Mouse (Mus musculus) cerebellum, adult 2 months (tissue): ENCODE results near the gene Nlgn1. TPM values are rescaled to one million over a fixed set of nuclear protein-coding genes. Genes with fewer than 3 reads are reported as not detected.

Source experiments
- DNase-seq, 2 experiments: peaks; one replicate each; pipeline ENCODE4 v3.0.0; 2021
- H3K27ac ChIP-seq: fragments of 200-500 bp; 2 replicates; pipeline ENCODE4 v1.5.1; 2012; ENCODE audit warnings: low read length, control low read depth, inconsistent platforms; ENCODE audit not compliant: insufficient read depth
- H3K27me3 ChIP-seq: fragments of 200-500 bp; 2 replicates; pipeline ENCODE4 v1.6.1; 2012; ENCODE audit warnings: inconsistent platforms, mild to moderate bottlenecking, low read length, moderate library complexity; ENCODE audit not compliant: control insufficient read depth, insufficient read depth
- H3K4me1 ChIP-seq: fragments of 200-500 bp; 2 replicates; pipeline ENCODE4 v1.6.1; 2011; ENCODE audit warnings: low read length; ENCODE audit not compliant: control insufficient read depth, insufficient read depth
- H3K4me3 ChIP-seq: fragments of 200-500 bp; replicated peaks from 2 replicates; pipeline ENCODE3; 2011; ENCODE audit warnings: mild to moderate bottlenecking, low read depth, low read length, control low read depth; ENCODE audit not compliant: insufficient read depth
- CTCF ChIP-seq: fragments of 200-500 bp; IDR thresholded peaks from 2 replicates; pipeline ENCODE4 v1.5.1; 2011; ENCODE audit warnings: low read depth, mild to moderate bottlenecking, control low read depth, low read length, moderate library complexity, borderline replicate concordance; ENCODE audit not compliant: insufficient read depth
- POLR2A ChIP-seq: fragments of 200-500 bp; IDR thresholded peaks from 2 replicates; pipeline ENCODE4 v1.6.1; 2011; ENCODE audit warnings: low read length, control low read depth, borderline replicate concordance; ENCODE audit not compliant: insufficient read depth
- WGBS: fragments of 180-500 bp; shearing (Covaris S2); methylation state at CpG from one replicate; pipeline ENCODE4 v1.1.7; 2018; 5-methylcytosine and 5-hydroxymethylcytosine counted together
- polyA plus RNA-seq: library from polyadenylated mRNA; depleted of rRNA; stranded (reverse); fragments of >200 nt; gene quantifications from 2 replicates; pipeline ENCODE4 v1.2.3, GENCODE M21; 2012

The Nlgn1 gene
- polyA plus RNA-seq, 1 experiment = 15.5 TPM

DNA sequence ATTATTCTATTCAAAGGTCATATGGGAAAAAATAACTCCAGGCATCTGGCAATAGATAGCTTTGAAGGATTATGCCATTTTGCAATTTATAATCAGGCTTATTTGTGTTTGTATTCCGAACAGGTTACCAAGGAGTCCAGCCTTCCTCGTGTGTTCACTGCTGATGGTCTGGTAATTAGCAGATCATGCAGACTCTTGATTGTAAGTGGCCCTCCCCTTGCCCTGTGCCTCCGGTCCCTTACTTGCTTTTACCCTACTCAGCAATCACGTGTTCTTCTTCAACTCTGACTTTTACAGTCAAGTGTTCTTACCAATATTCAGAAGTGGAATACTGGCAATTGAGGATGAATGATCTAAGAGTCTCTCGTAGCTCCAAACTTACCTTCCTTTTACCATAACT is 309.0 kb downstream of the Nlgn1 start:
- Histone ChIP-seq H3K4me1 (peaks cover 5% of the 10 kb centered on the region; the same call in 1 of the 2 replicates), H3K27me3 (no peaks in the 10 kb centered on the region), H3K27ac (no peak overlapping the region), H3K4me3 (no peak overlapping the region)
- TF ChIP-seq POLR2A = no peak
- no peak for TF ChIP-seq CTCF
- 80% methylated on average over 5 of the region's 5 CpGs for WGBS
- no peak for DNase-seq

DNA sequence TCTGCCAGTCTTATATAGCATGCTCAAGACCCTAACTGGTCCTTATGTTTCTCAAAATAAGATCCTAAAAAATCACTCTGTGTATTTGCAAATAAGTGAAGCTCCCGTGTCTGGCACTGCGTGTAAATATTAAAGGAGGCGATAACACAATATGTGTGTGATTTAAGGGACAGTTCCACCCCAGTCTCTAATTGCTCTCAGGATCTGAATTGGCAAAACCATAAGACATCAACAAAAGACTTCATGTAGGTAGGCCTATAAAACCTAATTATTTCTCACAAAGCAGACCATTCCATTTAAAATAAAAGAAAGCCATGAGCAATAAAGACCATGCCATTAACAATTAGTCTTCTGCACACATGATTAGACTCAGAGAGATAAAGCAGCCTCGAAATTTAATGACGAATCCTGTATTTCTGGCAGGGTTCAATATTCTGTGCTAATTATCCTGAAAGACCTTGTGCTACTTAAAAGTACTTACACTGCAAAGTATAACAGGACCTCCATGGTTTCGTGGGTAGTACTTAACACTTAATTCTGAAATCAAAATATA is 310.6 kb downstream of the Nlgn1 start:
- Histone ChIP-seq H3K27me3 (no peaks in the 10 kb centered on the region), H3K27ac (no peak overlapping the region), H3K4me3 (no peak overlapping the region), H3K4me1 (peaks cover 5% of the 10 kb centered on the region; the same call in 1 of the 2 replicates)
- no peak for TF ChIP-seq CTCF
- TF ChIP-seq POLR2A = no peak
- WGBS = 89% methylated on average over 6 of the region's 6 CpGs
- DNase-seq = no peak

DNA sequence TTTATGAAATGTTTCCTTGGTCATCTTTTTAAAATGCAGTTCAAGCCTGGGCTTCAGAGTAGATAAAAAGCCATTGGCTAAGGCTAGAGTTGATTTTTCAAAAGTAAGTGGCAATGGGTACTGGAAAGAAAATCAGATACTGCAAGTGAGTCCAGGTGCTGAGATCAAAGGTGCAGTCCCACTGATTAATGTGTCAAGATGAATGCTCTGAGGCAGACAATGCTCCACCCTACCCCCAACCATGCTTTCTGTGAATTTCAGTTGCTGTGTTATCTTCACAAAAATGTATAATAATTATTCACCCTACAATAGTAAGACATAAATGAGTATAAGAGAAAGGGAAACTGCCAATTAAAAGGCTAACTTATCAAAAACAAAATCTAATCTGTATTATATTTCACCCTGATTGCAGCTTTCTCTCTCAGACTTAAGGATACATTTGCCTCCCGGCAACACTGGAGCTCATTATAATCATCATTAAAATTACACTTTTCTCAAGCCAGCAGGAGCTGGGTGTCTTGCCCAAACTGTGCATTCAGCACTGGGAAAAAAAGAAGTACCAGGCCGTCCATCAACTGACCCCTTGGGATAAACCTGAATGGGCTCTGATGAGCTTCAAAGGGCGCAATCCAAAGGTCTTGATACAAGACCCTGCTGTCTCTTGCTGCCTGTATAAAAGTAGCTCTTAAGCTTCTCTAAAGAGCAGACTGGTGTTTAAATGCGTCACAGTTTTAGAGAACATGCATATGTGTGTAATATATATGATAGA is 320.8 kb downstream of the Nlgn1 start:
- 66% methylated on average over 4 of the region's 4 CpGs for WGBS
- DNase-seq = no peak
- no peak overlapping the region for H3K27ac ChIP-seq
- TF ChIP-seq POLR2A (no peak), CTCF (no peak)
- H3K4me3 ChIP-seq = no peak overlapping the region
- H3K27me3 ChIP-seq = no peaks in the 10 kb centered on the region
- no peaks in the 10 kb centered on the region for H3K4me1 ChIP-seq

DNA sequence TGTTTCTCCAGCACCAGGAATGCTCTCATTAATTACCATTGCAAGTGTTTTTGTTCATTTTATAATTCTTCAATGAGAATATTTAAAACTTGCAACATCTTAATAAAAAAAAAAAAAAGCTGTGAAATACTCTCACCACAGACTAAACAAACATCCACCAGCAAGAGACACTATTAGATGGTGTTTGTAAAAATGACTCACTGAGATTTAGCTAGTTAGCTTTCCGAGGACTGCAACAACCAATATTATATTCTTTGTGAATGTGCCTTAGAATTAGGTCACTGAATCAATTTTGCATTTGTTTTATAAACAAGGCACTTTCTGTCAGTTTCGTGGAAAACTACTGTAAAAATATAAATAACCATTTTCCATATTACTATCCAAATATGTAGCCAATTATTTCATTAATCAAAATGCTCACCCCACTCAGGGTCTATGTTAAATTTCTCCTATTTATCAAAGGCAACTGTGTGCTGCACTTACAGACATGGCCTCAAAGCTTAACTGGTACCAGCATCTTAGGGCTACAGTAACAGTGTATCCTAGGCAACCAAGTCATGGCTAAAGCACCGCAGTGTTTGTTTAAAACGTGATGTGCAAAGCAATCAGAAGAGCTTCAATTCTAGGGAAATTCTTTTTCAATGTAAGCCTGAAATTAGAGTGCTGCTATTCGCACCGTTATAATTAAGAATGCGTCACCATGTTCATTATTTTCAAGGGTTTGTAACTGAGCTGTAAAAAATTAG is 329.2 kb downstream of the Nlgn1 start:
- H3K4me3 ChIP-seq = no peak overlapping the region
- H3K27ac ChIP-seq = no peak overlapping the region
- H3K27me3 ChIP-seq = no peaks in the 10 kb centered on the region
- DNase-seq = peak in 1 of 2 experiments; percentile 12
- WGBS = 58% methylated on average over 7 of the region's 7 CpGs
- H3K4me1 ChIP-seq = no peaks in the 10 kb centered on the region
- TF ChIP-seq CTCF = no peak
- TF ChIP-seq POLR2A = no peak

DNA sequence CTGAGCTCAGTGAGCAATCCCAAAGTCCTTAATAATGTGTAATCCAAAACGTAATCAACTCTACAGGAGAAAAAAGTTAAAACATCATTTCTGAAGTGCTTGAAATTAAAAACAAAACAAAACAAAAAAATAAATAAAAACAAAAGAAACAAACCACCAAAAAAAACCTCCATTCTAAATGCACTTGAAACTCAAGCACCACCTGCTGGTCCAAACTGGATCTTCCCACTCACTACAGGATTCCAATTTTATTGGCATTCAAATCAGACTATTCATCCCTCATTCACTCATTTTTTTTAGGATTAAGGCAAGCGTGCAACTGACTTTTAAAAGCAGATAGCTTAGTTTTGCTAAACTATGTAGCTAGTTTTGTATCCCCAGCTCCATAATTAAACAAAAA is 329.9 kb downstream of the Nlgn1 start:
- no peak overlapping the region for H3K27ac ChIP-seq
- 26% methylated on average over 2 of the region's 2 CpGs for WGBS
- peak in 1 of 2 experiments; percentile 28 for DNase-seq

DNA sequence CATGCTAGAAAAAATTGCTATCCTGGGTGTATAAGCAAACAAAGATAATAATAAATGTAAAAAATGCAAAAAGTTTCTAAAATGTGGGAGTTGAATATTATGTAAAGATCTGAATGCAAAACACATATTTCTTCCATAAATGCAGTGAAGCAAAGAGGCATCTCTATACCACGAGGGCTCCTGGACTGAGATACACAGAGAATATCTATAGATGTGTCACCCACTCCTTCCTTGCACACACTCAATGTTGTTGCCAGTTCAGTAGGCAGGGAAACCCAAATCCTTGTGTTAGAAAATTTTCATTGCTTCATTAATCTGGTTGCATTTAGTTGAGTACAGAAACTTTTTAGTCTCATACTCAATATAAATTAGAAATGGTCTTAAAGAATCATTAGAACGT is 364.7 kb downstream of the Nlgn1 start:
- Histone ChIP-seq H3K4me1 (no peaks in the 10 kb centered on the region), H3K4me3 (no peak overlapping the region), H3K27ac (no peak overlapping the region), H3K27me3 (no peaks in the 10 kb centered on the region)
- WGBS = 82% methylated on average over 2 of the region's 2 CpGs
- TF ChIP-seq CTCF = no peak
- no peak for TF ChIP-seq POLR2A
- DNase-seq = no peak

More for the DNA sequence above, 329.9 kb downstream of the Nlgn1 start:
- no peak for TF ChIP-seq CTCF
- no peak for TF ChIP-seq POLR2A
- no peaks in the 10 kb centered on the region for H3K27me3 ChIP-seq
- H3K4me1 ChIP-seq = no peaks in the 10 kb centered on the region
- H3K4me3 ChIP-seq = no peak overlapping the region

DNA sequence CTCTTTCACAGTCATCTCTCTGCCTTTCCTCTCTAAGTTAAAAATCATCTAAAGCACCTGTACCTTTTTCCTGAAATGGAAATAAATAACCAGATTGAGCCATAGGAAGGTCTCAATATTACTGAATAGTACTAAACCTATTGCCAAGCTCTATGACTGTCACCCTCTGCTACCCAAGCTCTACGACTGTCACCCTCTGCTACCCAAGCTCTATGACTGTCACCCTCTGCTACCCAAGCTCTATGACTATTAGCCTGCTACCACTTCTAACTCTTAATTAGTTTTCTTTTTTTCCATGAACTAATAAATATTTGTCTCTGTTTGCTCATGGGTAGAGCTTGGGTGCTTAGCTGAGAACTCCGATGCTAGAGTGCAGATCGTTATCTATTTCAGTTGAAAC is 368.0 kb downstream of the Nlgn1 start:
- no peak for TF ChIP-seq CTCF
- no peak for TF ChIP-seq POLR2A
- Histone ChIP-seq H3K27ac (no peak overlapping the region), H3K27me3 (no peaks in the 10 kb centered on the region), H3K4me1 (no peaks in the 10 kb centered on the region), H3K4me3 (no peak overlapping the region)
- WGBS = 85% methylated on average over 3 of the region's 3 CpGs
- DNase-seq = no peak
